Mouse (Mus musculus) cerebral cortex, adult 2 months (tissue): Measurements from ENCODE around the gene Rngtt.

Source experiments
- WGBS: fragments of 180-500 bp; shearing (Covaris S2); methylation state at CpG from one replicate; pipeline ENCODE4 v1.1.7; 2018; 5-methylcytosine and 5-hydroxymethylcytosine counted together

Gene Rngtt

DNA sequence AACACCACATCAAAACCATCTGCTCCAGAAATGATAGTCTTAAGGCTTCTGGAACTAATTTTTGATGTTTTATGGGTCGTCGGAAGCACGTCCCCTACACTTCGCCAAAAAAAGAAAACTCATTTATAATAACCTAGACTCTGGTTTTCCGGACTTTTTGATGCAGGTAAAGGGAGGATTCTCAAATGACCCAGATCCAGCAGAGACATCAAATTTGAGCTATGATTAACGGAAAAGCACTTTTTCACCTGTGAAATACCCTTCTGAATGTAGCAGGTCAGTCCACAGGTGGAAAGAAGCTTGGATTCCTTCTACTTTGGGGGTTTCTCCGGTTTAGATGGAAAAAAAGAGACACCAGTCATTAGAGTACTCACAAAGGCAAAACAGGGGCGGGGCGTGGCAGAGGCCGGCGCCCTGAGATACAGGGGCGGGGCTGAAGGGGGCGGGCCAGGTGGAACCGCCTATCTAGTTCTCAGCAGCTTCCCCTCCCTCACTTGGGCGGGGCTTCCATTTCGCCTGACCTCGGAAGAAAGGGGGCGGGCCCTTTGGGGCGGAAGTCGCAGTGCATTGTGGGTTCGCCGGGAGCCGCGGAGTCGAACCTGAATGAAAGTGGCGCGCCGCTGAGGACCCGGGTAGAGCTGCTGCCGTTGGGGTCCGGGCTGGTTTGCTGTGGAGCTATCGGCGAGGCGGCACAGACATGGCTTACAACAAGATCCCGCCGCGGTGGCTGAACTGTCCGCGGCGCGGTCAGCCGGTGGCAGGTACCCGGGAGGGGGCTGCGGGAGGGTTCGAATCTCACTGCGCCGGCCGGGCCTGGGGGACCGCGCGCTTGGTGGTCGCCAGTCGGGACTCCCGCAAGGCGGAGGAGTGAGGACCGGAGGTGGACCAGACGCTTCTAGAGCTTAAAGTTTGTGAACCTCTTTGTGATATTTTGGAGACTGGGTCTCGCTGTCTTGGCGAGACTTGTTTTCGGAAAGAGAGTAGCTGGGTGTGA is at the start of gene Rngtt:
TSS of gene Rngtt (plus strand) at position 548 of the 994 bp plus-strand sequence.
- 2% methylated on average over 59 of the region's 60 CpGs for WGBS

DNA sequence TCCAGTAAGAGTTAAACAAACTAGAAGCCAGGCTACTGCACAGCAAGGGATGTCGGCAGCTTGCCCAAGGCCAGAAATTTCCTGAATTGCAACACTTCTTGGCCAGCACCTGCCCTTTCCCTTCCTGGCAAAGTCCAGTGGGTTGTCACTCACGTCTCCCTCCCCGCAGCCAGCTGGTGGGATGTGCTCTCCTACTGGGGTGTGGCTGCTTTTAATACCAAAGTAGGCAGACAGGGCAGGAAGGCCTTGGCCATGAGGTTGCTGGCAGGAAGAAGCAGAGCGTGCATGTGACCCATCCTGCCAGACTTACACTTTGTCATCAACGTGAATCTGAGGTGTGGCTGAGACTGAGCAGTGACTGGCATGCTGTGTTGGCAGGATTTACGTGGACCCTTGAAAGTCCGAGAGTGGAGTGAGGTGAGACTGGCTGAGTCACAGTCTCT is 48.8 kb upstream of the Rngtt start:
- 31% methylated on average over 7 of the region's 7 CpGs for WGBS

DNA sequence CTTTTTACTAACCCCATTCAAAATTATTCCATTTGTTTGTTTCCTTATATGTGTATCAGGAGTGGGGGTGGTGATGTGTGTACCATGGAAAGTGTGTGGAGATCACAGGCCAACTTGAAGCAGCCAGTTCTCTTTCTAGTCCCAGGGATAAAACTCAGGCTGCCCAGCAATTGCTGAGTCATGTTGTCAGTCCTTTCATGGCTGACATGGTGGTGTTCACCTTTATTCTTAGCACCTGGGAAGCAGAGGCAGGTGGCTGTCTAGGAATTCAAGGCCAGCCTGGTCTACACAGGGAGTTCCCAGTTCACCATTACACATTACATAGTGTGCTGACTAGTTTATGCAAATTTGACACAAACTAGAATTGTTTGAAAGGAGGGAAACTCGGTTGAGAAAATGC is 47.2 kb upstream of the Rngtt start:
- 83% methylated on average over 1 of the region's 1 CpGs for WGBS

DNA sequence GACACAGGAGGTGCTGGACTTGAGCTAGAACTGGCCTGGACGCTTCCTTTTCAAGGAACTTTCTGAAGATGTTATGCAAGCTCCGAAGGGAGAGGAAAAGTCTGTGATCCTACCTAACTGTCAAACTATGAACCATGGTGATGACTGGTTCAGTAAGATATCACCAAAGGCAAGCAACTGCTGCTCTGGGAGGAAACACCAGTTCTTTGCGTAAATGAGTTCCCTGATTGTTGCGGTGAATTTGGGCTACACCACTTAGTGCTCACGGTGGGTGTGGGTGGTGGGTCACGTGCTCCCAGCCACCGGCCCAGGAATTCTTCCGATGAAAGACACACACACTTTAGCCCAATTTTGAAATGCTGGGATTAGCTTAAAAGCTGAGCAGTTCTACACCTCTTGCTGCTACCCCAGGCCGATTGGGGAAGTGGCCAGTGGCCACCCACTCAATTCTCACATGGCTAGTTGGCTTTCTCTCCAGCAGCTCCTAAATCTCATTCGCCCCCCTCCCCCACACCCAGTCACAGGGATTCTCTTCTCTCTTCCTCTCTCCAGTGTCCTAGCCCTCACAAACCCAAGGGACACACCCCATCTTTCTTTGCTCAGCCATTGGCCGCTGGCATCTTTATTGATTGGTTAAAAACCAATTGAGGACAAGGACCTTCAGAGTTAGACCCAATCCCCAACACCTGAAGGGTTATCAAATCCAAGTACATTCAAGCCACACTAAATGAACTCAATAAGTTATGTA is 45.0 kb upstream of the Rngtt start:
- 88% methylated on average over 11 of the region's 11 CpGs for WGBS

DNA sequence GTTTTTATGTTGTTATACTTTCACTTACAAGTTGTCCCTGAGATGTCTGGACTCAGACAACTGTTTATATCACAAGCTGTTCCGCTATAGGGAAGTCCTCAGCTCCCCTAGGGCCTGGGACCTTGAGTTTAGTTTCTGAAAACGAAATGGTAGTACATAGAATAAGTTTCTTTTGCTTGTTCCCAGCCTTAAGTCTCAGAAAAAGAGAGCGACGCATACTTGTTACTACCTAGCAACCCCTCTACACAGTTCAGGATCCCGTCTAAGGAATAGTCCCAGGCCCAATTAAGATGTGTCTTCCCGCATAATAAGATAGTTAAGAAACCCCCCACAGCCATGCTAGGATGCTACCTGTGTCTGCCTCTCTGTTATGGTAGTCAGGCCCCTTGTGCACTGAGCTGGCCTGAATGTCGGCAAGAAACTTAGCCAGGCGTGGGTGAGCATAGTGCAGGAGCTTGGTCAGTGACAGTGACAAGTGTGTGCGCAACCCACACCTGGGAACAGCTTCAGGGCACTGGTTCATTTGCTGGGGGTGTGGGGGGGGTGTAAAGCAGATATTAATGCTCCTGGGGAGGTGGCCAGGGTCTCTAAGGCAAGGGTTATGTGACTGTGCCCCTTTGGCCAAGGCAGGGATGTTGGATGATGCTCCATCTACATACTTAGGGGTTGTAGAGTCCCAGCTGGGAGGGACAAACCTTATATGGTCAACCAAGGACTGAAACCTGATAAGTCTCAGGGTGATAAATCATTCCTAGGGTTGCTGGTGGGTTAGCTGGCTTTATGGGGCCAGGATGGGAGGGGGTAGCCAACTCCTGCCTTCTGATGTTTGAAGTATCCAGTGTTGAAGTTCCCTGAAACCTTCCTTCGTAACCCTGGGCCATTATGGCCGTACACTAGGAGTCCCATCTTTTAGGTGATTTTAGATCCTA is 39.5 kb upstream of the Rngtt start:
- 93% methylated on average over 11 of the region's 11 CpGs for WGBS

DNA sequence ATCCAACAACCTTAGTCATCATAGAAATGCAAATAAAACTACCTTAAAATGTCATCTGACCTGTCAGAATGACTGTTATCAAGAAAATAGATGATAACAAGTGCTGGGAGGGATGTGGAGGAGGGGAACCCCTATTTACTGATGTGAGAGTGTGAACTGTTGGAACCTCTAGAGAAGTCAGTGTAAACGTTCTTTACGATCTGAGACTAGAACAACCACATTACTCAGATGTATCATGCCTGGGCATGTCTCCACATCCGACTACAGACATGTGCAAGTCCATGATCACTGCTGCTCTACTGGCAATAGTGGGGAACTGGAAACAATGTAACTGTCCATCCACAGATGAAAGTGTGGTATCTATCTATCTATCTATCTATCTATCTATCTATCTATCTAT is 36.7 kb upstream of the Rngtt start:
- 83% methylated on average over 3 of the region's 3 CpGs for WGBS

DNA sequence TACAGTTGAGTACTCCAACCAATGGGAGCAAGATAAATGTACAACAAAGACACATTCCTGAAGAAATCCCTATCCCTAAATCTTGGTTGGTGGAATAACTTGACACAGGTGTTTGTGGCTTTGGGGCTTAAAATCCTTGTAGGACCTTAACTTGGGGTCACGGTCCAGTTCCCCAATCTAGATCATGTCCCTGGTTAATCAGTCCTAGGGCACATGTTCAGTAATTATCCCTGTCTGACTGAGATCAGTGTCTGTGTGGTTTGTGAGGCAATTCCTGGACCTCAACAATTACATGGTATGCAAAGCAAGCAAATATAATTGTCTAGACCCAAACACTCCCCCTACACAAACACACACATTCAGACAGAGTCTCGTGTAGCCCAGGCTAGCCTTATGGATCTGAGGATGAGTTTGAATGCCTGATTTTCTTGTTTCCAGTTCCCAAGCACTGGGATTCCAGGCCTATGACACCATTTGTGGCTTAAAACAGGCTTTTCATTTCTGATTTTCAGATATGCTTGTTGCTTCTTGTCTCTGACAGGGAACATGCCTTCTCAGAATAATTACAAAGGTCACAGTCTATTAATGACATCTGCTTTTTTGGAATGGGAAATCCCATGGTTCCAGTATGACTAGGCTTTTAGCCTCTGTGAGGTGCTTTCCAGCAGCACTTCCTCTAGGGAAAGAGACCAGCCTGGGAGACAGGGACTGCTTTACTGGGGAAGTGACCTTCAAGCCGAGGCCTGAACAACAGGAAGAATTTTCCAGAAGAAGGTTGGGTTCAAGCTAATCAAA is 28.0 kb upstream of the Rngtt start:
- WGBS = 91% methylated on average over 3 of the region's 3 CpGs

DNA sequence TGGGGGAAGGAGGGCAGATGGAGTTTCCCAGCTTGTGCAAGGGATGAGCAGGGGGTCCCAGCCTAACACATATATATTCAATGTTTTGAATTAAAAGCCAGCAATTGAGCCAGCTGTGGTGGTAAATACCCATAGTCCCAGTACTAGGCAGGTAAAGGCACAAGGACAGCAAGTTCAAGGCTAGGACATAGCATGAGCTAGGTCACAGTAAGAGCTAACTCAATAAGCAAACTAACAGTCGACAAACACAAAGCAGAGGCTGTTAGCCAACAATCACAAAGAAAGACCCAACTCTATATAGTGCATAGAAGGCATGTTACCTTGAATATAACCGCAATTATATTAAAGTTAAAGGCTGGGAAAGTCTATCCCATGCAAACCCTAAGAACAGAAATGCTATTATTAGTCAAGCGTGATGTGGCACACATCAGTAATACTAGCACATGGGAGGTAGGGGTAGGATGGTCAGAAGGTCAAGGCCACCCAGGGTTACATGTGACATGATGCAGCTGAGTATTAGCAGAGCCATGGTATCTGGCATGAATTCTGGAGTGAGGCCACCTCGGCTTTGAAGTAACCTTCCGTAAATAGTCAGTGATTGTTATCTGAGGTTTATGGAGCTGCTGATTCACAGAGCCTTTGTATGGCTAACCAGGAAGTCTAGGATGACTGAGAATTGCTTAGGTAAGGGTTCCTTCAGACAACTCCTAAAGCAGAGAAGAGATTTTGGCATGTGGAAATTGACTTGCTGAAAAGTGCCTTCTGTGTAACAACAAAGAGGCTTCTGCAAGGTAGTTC is 25.8 kb upstream of the Rngtt start:
- 79% methylated on average over 5 of the region's 5 CpGs for WGBS

DNA sequence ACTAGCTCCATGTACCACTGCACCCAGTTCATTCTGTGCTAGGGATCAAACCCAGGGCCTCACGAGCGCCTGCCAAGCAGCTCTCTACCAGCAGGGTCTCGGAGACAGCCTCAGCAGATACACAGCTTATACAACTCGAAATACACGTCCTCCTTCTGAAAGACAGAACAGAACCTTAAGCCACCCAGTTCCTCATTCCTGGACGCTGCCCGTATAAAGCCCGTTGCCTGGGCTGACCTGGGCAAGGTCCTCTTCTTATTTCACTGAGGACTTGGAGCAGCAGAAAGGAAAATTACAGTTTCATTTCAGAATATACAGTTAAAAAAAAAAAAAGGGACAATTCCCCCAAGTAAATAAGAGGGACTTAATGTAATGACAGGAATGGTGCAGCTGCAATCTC is 24.7 kb upstream of the Rngtt start:
- 86% methylated on average over 8 of the region's 8 CpGs for WGBS

DNA sequence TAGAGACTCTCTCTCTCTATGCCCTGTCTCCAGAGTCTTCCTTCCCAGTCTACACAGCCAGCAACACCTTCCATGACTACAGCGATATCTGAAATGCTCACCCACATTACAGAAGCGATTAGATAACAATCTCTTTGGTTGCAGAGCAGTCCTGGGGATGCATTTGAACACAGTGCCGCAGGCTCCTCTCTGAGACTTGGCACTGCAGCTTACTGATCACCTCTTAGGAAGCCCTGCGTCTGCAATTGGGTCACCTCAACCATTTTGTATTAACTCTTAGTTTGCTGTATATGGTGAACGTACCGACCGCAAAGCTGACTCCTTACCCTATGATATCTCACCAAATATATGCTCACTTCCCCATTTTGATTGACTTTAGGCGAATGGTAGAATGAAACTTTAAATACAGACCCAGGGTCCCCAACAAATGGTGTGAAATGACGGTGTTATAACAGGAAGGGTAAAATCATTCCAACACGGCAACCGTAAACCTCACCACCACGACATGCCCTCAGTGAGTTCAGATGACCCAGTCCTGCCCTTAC is 20.9 kb upstream of the Rngtt start:
- WGBS = 86% methylated on average over 12 of the region's 12 CpGs

DNA sequence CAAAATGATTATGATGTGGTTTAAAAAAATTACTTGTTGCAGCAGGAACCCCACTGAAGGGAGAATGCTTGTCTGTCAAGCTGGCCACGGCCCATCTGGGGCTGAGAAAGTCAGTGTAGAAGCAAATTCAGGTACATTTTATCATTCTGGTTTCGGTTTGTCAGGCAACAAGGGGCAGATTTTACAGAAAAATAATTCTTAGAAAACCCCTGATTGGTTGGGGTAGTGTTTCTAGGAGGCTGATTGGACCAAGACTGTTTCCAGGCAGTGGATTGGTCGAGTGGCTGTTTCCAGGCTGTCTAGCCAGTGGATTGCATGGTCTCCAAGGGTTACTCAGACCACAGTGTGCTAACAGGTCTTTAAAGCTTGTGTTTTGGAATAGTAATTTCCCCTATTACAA is 20.1 kb upstream of the Rngtt start, which contains the start of gene Pnrc1:
TSS of gene Pnrc1 (minus strand) at position 162 of the 400 bp plus-strand sequence.
- 61% methylated on average over 3 of the region's 3 CpGs for WGBS

DNA sequence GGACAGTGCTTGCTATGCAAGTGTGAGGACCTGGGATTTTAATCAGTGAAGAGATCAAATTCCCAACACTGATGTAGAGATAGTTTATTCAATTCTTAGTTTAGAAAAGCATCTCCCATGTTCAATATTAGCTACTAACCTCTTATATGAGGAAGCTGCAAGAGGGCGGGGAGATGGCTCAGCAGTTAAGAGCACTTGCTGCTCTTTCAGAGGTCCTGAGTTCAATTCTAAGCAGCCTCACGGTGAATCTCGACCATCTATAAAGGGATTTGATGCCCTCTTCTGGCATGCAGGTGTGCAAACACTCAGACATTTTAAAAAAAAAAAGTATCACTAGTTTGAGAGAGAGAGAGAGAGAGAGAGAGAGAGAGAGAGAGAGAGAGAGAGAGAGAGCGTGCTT is 19.2 kb upstream of the Rngtt start:
- 51% methylated on average over 4 of the region's 4 CpGs for WGBS

DNA sequence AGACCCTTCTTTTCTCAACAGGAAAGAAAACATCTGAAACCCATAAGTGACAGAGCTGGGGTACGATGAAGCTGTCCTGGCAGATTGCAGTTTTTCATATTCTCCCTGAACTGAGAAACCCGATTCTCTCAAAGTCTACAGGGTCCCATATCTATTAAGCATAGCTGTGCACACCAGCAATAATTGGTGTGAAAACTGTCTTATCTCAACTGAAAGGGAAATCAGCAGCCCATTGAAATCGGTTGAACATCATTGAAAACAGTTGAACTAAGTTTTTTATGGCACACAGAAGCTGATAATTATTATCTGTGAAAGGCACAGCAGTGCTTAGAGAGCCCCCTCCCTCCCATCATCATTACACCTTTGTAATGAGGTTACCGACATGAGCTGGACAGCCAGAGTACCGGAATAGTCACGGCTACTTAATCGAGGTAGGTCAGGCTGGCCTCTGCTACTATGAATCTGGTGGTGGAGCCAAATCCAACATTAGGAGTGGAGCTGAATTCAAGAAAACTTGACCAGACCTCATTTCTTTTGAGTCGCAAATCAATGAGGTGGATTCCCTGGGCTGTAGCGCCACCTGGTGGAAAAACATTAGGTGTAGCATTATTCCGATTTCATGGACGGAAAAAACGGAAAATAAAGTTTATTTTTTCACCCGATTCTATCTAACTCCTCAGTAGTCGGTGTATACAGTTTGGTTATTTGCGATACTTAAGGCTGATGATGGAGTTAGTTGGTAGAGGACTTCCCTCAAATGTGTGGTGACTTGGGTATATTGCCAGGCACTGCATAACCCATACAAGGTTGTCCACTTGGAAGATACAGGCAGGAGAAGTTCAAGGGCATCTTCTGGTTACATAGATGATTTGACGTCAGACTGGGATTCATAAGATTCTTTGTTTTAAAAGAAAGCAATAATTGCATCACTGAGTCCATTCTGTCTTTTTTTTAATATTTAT is 17.4 kb upstream of the Rngtt start:
- WGBS = 17% methylated on average over 16 of the region's 16 CpGs

DNA sequence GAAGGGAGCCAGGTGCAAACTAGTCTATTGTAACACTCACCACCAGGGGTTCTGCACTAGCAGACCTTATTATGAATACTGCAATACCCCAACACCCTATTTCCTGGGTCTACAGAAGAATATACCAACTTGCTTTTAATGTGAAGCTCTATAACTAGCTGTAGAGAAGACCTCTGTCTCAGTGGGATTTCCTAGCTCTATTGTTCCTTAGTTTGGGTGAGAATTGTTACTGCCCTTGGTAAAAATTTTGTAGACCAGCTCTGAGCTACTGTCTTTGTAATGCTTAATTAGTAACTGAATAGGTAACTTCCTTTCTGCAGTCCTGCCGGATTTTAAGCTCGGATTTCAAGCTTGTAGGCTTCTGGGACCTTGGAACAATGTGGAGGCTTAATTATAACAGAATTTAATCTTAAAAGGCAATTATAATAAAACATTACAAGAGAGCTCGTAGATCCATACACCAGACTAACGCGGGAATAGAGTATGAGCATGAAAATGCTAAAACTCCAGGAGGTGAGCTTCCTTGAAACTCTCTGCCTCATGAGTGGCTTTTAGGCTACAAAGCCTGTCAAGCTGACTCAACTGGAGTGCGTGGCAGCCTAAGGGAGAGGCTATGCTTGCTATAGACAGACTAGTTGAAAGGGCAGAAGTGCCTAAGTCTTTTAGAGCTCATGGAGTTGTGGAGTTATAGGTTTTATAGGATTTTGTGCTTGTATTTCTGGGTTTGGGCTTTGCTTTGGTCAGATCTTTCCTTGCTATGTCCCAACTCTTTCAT is 9.0 kb upstream of the Rngtt start:
- WGBS = 68% methylated on average over 6 of the region's 6 CpGs

DNA sequence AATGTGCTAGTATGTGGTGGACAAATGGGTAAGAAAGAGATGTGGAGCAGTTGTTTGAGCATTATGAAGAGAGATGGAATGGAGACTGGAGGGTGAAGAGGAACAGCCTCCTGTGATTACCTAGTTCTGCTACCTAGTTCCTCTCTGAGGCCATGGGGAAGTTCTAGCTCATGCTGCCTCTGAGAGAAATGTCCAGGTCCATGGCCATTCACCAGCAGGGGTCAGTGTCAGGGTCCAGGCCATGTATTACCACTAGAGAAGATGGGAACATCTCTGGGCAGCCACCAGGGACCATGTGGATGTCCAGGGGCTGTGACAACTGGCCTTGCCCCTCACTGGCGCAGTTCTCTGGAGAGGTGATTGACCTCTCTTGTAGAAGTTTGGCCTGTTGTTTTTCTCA is 7.1 kb upstream of the Rngtt start:
- 97% methylated on average over 1 of the region's 1 CpGs for WGBS

DNA sequence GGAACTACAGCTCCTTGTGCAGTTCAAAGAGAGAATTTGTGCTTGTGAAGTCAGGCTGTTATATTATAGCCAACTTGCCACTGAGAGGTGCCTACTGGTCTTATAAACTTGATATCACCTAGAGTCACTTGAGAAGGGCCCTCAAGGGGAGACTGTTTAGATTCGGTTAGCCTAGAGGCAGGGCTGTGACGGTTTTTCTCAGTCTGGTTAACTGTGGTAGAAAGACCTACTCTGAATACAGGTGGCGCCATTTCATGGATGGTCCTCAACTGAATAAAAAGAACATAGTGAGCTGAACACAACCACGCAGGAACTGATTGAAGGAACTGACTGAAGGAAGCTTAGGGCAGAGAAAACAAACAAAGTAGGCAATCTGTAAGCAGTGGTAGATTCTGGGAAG is 3.0 kb upstream of the Rngtt start:
- 79% methylated on average over 4 of the region's 4 CpGs for WGBS

DNA sequence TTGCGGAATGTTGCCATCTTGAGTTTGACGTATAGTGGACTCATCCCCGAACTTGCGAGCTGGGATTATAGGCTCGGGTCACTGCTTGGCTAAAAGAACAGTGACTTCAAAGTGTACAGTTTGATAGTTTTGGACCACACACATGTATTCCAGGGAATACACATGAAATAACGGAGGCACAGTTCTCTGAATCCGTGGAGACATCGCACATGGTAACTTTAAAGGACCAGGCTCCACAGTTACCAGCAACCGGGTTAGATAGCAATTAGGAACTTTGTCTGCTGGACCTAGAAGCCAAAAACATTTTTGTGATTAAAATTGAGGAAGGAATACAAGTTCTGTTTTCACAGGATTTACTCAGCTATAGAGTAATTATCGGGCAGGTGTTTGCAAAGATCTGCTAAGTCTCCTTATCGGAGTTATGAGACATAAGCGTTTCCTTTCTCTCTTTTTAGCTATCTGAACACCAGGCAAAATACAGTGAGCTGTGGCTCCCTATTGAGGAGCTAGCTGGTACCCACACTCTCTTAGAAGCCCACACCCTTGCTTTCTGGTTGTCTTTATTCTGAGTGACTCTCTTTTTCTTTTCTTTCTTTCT is 828 bp downstream of the Rngtt start:
- 13% methylated on average over 12 of the region's 12 CpGs for WGBS
